Mouse (Mus musculus): ENCODE measurements around the gene Zbtb44. TPM values are rescaled to one million over a fixed set of nuclear protein-coding genes. Genes with fewer than 3 reads are reported as not detected.

The Zbtb44 gene
- polyA plus RNA-seq, 1 experiment from 2014 or later = 11.3 TPM

DNA sequence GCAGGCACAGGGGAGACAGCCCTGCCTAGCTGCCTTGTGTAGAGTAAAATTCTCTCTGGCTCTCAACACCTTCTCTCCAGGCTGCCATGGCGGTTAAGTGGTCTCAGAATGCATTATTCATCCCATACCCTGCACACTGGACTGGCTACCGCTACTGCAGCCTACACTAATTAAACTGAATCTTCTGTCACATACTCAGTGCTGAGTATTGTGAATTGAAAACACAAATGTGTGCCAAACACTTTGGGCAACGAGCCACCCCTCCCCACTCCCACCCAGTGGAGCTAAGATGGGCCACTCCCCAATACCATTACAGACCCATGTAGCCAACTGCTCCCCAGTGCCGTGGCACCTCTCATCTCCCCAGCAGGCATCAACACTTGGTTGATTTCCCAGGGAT is 57.0 kb downstream of the Zbtb44 start:
- ATAC-seq (no peak), DNase-seq (ENCODE audit: low read depth, low spot score) (no peak)
- ChIA-PET CTCF (interaction anchor here (1.8 to 2.4 kb wide), 2 partner anchors 147 to 606 kb away, joined by 6 to 7 read pairs; no protein-coding TSS in a partner anchor), POLR2A (no interaction called here)
- peaks cover 5% of the 10 kb centered on the region for H3K27me3 ChIP-seq
- TF ChIP-seq CTCF (IDR thresholded peaks at IDR 0.05) = no peak
- in situ Hi-C loops (cut with MboI; ENCODE audit: low pct_unique_long_range_greater_than_20kb) = loop anchor here (5.0 to 25.0 kb wide), 3 partner anchors 135 to 610 kb away; no protein-coding TSS in a partner anchor

DNA sequence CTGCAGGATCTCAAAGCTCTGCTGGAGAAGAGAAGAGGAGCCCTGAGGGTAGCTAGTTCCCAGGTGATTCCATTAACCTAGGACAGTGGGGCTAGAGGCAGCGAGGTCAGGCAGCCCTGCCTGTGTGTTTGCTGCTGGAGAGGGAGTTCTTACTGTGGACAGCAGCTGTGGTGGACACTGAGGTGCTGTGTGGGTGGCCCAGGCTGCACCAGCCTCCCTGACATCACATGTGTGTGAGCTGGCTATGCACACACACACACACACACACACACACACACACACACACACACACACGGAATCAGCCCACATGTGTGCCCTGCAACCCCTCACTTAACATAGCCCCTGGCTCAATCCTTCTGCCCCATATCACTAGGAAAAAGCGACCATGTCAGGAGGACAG is 57.7 kb downstream of the Zbtb44 start:
- no peak for TF ChIP-seq CTCF (IDR thresholded peaks at IDR 0.05)
- no peak for DNase-seq (ENCODE audit: low read depth, low spot score)
- no peak for ATAC-seq
- CTCF ChIA-PET = no interaction called here
- H3K27me3 ChIP-seq = peaks cover 5% of the 10 kb centered on the region
- POLR2A ChIA-PET = no interaction called here
- in situ Hi-C loops (cut with MboI; ENCODE audit: low pct_unique_long_range_greater_than_20kb) = loop anchor here (5.0 to 25.0 kb wide), 3 partner anchors 136 to 611 kb away; no protein-coding TSS in a partner anchor

DNA sequence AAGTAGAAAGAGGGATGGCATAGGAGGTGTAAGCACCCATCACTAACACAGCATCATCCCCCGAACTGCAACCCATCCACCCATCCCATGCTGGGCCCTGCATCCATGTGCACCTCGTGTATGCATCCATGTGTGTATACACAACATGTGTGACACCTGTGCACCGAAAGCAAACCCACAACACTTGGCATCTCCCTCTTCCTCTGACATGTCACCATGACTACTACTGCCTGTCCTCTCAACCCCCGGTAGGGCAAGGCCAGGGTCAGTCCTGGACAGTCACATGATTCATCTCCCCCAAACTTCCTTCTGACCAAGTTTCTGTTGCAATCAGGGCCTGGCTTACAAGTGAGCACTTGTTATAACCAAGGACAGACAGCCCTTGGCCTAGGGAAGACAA is 58.4 kb downstream of the Zbtb44 start:
- TF ChIP-seq CTCF (IDR thresholded peaks at IDR 0.05) = no peak
- ATAC-seq (no peak), DNase-seq (ENCODE audit: low read depth, low spot score) (no peak)
- no peaks in the 10 kb centered on the region for H3K27me3 ChIP-seq
- POLR2A ChIA-PET = no interaction called here
- CTCF ChIA-PET = no interaction called here
- in situ Hi-C loops (cut with MboI; ENCODE audit: low pct_unique_long_range_greater_than_20kb) = loop anchor here (5.0 to 25.0 kb wide), 3 partner anchors 137 to 612 kb away; no protein-coding TSS in a partner anchor

DNA sequence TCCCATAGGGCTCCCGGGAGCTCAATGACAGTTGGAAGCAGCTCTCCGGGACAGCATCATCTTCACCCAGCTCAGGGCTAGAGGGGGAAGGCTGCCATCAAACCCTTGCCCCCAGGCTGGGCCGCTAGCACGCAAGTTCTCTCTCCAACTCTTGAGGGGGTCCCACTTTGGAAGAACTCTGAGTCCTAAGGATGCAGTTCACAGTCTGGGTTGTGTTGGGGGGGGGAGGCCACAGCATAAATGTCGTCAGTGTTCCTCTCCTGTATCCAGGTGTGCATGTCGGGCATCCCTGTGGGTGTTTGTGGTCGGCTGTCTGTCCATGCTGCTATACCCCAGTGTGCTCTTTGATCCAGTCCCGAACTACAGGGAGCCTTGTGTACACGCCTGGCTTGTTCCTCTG is 59.1 kb downstream of the Zbtb44 start:
- TF ChIP-seq CTCF (IDR thresholded peaks at IDR 0.05) = no peak

DNA sequence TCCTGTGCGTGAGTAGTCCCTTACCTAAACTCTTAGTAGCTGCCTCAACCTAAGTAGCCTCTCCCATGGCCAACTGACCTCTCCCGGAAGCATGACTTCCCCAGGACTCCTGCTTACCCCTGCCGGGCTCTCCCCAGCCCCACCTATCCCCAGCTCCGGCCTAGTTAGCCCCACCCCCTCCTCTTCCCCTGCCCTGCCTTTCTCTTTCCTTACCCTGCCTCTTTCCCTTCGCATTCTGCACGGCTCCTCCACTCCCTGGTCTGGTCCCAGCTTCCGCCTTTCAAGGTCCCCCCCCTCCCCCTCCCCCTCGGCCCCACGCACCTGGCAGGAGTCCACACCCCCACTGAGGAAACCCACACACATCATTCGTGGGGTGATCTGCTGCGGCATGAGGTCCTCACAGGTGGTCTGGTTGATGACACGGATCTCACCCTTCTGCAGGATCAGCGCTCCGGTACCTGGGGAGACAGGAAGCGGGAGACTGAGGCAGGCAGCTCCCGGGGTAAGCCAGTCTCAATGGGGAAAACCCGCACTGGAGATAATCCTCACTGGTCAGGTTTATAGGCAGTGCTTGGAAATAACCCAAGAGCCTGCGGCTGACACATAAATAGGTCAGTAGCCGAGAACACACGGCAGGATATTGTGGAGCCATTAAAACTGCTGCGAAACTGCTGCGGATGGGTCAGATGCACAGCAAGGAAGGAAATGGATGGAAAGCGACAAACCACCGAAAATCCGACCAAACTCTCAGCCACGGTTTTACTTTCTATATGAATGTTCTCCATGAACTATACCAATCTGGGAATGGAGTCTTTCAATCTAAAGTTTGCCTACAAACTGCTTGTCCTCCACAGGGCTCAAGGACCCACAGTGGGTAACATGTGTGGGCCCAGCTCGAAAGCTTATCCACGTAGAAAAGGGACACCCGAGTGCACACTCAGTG is 59.9 kb downstream of the Zbtb44 start:
- in situ Hi-C loops (cut with MboI; ENCODE audit: low pct_unique_long_range_greater_than_20kb) = loop anchor here (25.0 kb wide), 1 partner anchor 328 kb away; no protein-coding TSS in a partner anchor
- CTCF ChIA-PET = no interaction called here
- H3K27me3 ChIP-seq = peaks cover 3% of the 10 kb centered on the region
- POLR2A ChIA-PET = no interaction called here
- no peak for ATAC-seq
- no peak for TF ChIP-seq CTCF (IDR thresholded peaks at IDR 0.05)
- no peak for DNase-seq (ENCODE audit: low read depth, low spot score)

More for the DNA sequence above, 59.1 kb downstream of the Zbtb44 start:
- no peaks in the 10 kb centered on the region for H3K27me3 ChIP-seq
- in situ Hi-C loops (cut with MboI; ENCODE audit: low pct_unique_long_range_greater_than_20kb) = loop anchor here (5.0 to 25.0 kb wide), 3 partner anchors 137 to 612 kb away; no protein-coding TSS in a partner anchor
- ATAC-seq (no peak), DNase-seq (ENCODE audit: low read depth, low spot score) (no peak)
- POLR2A ChIA-PET = no interaction called here
- CTCF ChIA-PET = no interaction called here

DNA sequence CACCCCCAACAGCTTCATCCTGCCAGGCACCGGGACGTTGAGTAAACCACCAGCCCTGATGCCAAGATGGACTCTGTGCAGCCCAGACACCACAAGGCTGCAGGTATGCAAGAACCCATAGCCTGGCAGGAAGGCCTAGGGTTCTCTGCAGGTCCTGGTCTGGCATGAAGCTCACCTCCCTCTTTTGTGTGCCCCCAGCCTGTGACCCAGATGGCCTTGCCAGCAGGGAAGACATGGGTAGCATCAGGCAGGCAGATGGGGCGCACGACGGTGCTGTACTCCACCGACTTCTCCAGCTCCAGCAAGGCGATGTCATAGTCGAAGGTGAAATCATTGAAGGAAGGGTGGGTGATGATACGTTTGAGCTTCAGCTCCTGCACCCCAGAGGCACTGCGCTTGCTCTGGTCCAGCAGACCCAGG is 60.7 kb downstream of the Zbtb44 start:
- TF ChIP-seq CTCF (IDR thresholded peaks at IDR 0.05) = no peak
- in situ Hi-C loops (cut with MboI; ENCODE audit: low pct_unique_long_range_greater_than_20kb) = loop anchor here (25.0 kb wide), 1 partner anchor 329 kb away; no protein-coding TSS in a partner anchor
- DNase-seq (ENCODE audit: low read depth, low spot score) (no peak), ATAC-seq (no peak)
- ChIA-PET CTCF (no interaction called here), POLR2A (no interaction called here)
- H3K27me3 ChIP-seq = peaks cover 4% of the 10 kb centered on the region

DNA sequence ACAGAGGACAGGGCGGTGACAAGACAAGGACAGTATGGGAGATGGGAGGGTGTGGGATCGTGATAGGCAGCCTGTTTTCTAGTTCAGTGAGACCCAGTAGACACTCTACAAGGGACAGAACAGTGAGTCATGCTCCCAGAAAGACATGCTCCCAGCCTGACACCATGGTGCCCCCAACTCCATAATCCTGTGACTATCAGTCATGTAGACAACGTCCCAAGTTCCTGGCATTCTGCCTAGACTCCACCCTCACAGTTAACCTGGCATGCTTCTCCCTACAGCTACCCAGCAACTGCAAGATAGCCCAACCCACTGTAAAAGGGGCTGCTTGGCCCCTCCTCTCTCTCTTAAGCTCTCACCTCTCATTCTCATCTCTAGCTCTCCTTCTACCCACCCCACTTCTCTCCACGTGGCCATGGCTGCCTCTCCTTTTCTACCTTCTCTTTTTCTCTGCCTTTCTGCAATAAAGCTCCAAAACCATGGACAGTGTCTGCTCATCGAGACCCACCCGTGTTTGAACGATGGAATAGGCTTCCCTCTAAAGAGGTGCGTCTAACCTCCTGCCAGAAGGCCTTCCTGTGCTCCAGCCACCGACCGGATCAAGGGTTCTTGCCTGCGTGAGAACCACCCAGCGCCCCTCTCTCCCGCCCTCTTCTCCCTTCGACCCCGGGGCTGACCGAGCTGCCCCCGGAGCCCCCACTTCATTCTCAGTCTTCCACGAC is 61.8 kb downstream of the Zbtb44 start:
- TF ChIP-seq CTCF (IDR thresholded peaks at IDR 0.05) = no peak
- H3K27me3 ChIP-seq = peaks cover 4% of the 10 kb centered on the region
- in situ Hi-C loops (cut with MboI; ENCODE audit: low pct_unique_long_range_greater_than_20kb) = loop anchor here (25.0 kb wide), 1 partner anchor 330 kb away; no protein-coding TSS in a partner anchor
- CTCF ChIA-PET = no interaction called here
- POLR2A ChIA-PET = no interaction called here
- ATAC-seq = no peak
- DNase-seq (ENCODE audit: low read depth, low spot score) = no peak

DNA sequence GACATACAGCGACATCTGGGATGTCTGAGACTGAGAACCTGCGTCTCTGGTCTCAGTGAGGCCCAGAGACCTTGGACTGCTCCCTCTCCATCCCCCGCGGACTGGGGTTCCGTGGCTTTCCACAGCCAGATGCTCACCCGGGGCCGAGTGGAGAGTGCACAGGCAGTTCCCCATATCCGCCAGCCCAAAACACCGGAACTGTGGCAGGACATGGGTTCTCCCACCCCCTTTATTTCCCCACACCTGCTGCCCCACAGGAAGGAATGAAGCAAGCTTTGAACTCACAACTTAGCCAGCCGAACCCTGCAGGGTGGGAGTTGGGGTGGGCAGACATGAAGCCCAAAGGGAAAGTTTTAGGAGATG is 62.4 kb downstream of the Zbtb44 start:
- in situ Hi-C loops (cut with MboI; ENCODE audit: low pct_unique_long_range_greater_than_20kb) = loop anchor here (25.0 kb wide), 1 partner anchor 331 kb away; no protein-coding TSS in a partner anchor
- peaks cover 4% of the 10 kb centered on the region for H3K27me3 ChIP-seq
- no peak for TF ChIP-seq CTCF (IDR thresholded peaks at IDR 0.05)
- ChIA-PET POLR2A (no interaction called here), CTCF (no interaction called here)
- DNase-seq (ENCODE audit: low read depth, low spot score) (no peak), ATAC-seq (no peak)

DNA sequence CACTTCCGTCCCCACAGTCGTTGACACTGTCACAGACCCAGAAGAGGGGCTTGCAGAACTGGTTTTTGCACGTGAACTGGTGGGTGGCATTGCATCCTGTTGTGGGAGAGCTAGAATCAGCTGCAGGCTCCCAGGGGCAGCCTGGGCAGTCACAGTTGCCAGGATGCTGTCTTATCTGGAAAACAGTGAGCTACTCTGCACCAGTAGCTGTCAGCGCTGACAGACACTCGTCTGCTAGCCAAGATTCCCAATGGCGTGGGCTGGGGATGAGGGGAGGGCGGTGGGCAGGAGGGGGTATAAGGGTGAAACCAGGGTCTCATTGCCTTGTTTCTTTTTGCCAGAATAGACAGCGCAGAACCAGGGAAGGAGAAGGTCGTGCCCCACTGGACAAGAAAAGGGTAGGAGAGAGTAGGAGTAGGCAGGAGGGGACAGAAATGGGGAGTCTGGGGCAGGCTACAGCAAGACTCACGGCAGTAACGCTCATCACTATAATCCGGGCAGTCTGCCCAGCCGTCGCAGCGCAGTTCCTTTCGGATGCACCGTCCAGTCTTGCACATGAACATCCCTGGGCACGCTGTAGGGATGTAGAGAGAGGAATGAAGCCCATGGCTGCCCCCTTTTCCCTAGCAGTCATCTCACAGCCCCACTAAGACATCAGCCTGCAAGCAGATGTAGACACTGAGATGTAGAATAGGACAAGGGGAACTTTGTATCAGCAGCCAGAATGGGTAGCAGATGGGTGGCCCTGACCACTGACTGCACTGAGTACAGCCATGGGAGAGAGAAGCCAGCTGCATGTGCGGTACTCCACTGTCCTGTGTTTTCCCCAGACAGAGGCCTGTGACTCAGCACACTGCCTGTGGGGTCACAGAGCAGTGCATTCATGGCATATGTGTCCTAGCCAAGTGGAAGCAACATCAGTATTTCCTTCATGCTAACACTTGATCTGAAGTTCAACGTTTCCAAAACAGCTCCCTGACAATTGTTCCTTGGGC is 66.9 kb downstream of the Zbtb44 start:
- no peak for DNase-seq (ENCODE audit: low read depth, low spot score)
- POLR2A ChIA-PET = interaction anchor here (0.7 kb wide), 1 partner anchor 394 kb away, joined by 5 read pairs; no protein-coding TSS in a partner anchor
- H3K27me3 ChIP-seq = peaks cover 11% of the 10 kb centered on the region
- TF ChIP-seq CTCF (IDR thresholded peaks at IDR 0.05) = no peak
- in situ Hi-C loops (cut with MboI; ENCODE audit: low pct_unique_long_range_greater_than_20kb) = loop anchor here (25.0 kb wide), 1 partner anchor 335 kb away; no protein-coding TSS in a partner anchor
- CTCF ChIA-PET = no interaction called here
- ATAC-seq = no peak

Measured in Patski (cell line).